Mouse (Mus musculus): ENCODE data around the gene Tmem52. TPM values are rescaled to one million over a fixed set of nuclear protein-coding genes. Genes with fewer than 3 reads are reported as not detected.
A peak's percentile ranks its signal among the peaks of the same experiment; 100 is the strongest.
"Not testable (repeated sequence)": the region's sequence is repeated elsewhere in the genome, so short reads cannot be mapped to it uniquely, and the experiment has no call there.

Tmem52 gene
- polyA plus RNA-seq, 1 experiment from 2014 or later = not detected

GRCm38 (mm10) chr4:155469590-155470262 lies 812 bp downstream of the Tmem52 start:
- H3K4me3 ChIP-seq (replicated peaks; ENCODE audit: low read length) = no peak overlapping the region
- H3K4me1 ChIP-seq (replicated peaks; ENCODE audit: control insufficient read depth, insufficient read depth, low read length) = peaks cover 3% of the 10 kb centered on the region; the same call in 1 of the 2 replicates
- no peak overlapping the region for H3K4me2 ChIP-seq (ENCODE audit: low read length)
- WGBS = 82% methylated on average over 18 of the region's 18 CpGs
- ATAC-seq = no peak
- H3K27ac ChIP-seq (ENCODE audit: low read length) = no peak overlapping the region
- H3K9ac ChIP-seq (replicated peaks; ENCODE audit: low read depth, low read length) = no peak overlapping the region
- H3K9me3 ChIP-seq (ENCODE audit: control insufficient read depth, low read length) = no peaks in the 10 kb centered on the region
- H3K36me3 ChIP-seq (ENCODE audit: control insufficient read depth, insufficient read depth) = no peaks in the 10 kb centered on the region
- H3K27me3 ChIP-seq (replicated peaks; ENCODE audit: control insufficient read depth, insufficient read depth, low read length) = 0 out of 2 replicates have a peak, but pooled peaks cover 2% of the 10 kb centered on the region

- H3K4me3 ChIP-seq (replicated peaks; ENCODE audit: low read length) = no peak overlapping the region
- WGBS = 87% methylated on average over 16 of the region's 16 CpGs
- H3K27ac ChIP-seq (ENCODE audit: low read length) = no peak overlapping the region
- no peaks in the 10 kb centered on the region for H3K36me3 ChIP-seq (ENCODE audit: control insufficient read depth, insufficient read depth)
- no peak overlapping the region for H3K4me2 ChIP-seq (ENCODE audit: low read length)
- peaks cover 3% of the 10 kb centered on the region; the same call in 1 of the 2 replicates for H3K4me1 ChIP-seq (replicated peaks; ENCODE audit: control insufficient read depth, insufficient read depth, low read length)
- H3K27me3 ChIP-seq (replicated peaks; ENCODE audit: control insufficient read depth, insufficient read depth, low read length) = 0 out of 2 replicates have a peak, but pooled peaks cover 2% of the 10 kb centered on the region
- no peaks in the 10 kb centered on the region for H3K9me3 ChIP-seq (ENCODE audit: control insufficient read depth, low read length)
- ATAC-seq = no peak
- no peak overlapping the region for H3K9ac ChIP-seq (replicated peaks; ENCODE audit: low read depth, low read length)
Observed at GRCm38 (mm10) chr4:155470263-155470953, 1.5 kb downstream of the Tmem52 start.

DNA sequence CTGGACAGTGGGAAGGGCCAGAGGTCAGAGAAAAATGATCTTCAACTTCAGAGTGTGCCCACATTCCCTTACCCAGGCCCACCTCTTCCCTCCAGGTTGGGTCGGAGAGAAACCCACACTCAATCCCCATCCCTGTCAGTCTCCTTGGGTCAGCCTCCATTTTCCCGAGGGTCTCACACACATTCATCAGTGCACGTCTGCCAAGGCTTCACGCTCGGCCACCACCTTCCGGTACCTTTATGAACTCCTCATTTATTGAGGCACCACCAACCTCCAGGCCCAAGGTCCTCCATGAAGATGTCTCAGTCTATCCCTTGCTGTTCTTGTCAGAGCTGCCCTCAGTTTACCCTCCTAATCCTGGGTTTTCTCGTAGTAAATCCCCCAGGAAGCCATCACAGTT lies 2.1 kb downstream of the Tmem52 start:
- no peak for ATAC-seq
- Histone ChIP-seq H3K27me3 (replicated peaks; ENCODE audit: control insufficient read depth, insufficient read depth, low read length) (0 out of 2 replicates have a peak, but pooled peaks cover 2% of the 10 kb centered on the region), H3K4me1 (replicated peaks; ENCODE audit: control insufficient read depth, insufficient read depth, low read length) (peaks cover 3% of the 10 kb centered on the region; the same call in 1 of the 2 replicates), H3K9me3 (ENCODE audit: control insufficient read depth, low read length) (no peaks in the 10 kb centered on the region), H3K27ac (ENCODE audit: low read length) (no peak overlapping the region), H3K36me3 (ENCODE audit: control insufficient read depth, insufficient read depth) (no peaks in the 10 kb centered on the region), H3K9ac (replicated peaks; ENCODE audit: low read depth, low read length) (no peak overlapping the region), H3K4me3 (replicated peaks; ENCODE audit: low read length) (no peak overlapping the region), H3K4me2 (ENCODE audit: low read length) (no peak overlapping the region)
- WGBS = 89% methylated on average over 7 of the region's 7 CpGs

DNA sequence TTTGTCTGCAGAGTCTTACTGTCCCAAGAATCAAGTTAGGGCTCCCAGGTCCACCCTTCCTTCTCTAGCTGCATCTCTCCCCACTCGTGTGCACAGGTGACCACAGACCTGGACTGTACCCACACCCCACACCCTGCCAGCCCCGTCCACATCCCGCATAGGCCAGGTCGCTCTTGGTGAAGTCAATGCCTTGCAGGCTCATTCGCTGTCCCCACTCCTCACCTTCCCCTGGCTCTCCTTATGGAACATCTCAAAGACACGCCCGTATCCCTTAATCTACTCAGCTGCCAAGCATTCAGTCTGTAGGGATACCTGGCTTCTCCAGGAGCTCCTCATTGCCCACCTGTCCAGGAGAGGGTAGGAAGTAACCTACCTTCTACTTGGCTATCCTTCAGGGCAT lies 2.5 kb downstream of the Tmem52 start:
- Histone ChIP-seq H3K4me2 (ENCODE audit: low read length) (no peak overlapping the region), H3K9me3 (ENCODE audit: control insufficient read depth, low read length) (no peaks in the 10 kb centered on the region), H3K4me3 (replicated peaks; ENCODE audit: low read length) (no peak overlapping the region), H3K9ac (replicated peaks; ENCODE audit: low read depth, low read length) (no peak overlapping the region), H3K4me1 (replicated peaks; ENCODE audit: control insufficient read depth, insufficient read depth, low read length) (peaks cover 3% of the 10 kb centered on the region; the same call in 1 of the 2 replicates), H3K36me3 (ENCODE audit: control insufficient read depth, insufficient read depth) (no peaks in the 10 kb centered on the region), H3K27me3 (replicated peaks; ENCODE audit: control insufficient read depth, insufficient read depth, low read length) (0 out of 2 replicates have a peak, but pooled peaks cover 2% of the 10 kb centered on the region), H3K27ac (ENCODE audit: low read length) (no peak overlapping the region)
- ATAC-seq = no peak
- 94% methylated on average over 7 of the region's 7 CpGs for WGBS

- ATAC-seq = no peak
- H3K4me3 ChIP-seq (replicated peaks; ENCODE audit: low read length) = no peak overlapping the region
- H3K9me3 ChIP-seq (ENCODE audit: control insufficient read depth, low read length) = no peaks in the 10 kb centered on the region
- no peak overlapping the region for H3K27ac ChIP-seq (ENCODE audit: low read length)
- 0 out of 2 replicates have a peak, but pooled peaks cover 2% of the 10 kb centered on the region for H3K27me3 ChIP-seq (replicated peaks; ENCODE audit: control insufficient read depth, insufficient read depth, low read length)
- H3K4me1 ChIP-seq (replicated peaks; ENCODE audit: control insufficient read depth, insufficient read depth, low read length) = peaks cover 3% of the 10 kb centered on the region; the same call in 1 of the 2 replicates
- H3K4me2 ChIP-seq (ENCODE audit: low read length) = no peak overlapping the region
- WGBS = 72% methylated on average over 3 of the region's 3 CpGs
- no peak overlapping the region for H3K9ac ChIP-seq (replicated peaks; ENCODE audit: low read depth, low read length)
- no peaks in the 10 kb centered on the region for H3K36me3 ChIP-seq (ENCODE audit: control insufficient read depth, insufficient read depth)
Observed at GRCm38 (mm10) chr4:155472716-155473290, 3.9 kb downstream of the Tmem52 start.

- Histone ChIP-seq H3K4me2 (ENCODE audit: low read length) (no peak overlapping the region), H3K27me3 (replicated peaks; ENCODE audit: control insufficient read depth, insufficient read depth, low read length) (0 out of 2 replicates have a peak, but pooled peaks cover 2% of the 10 kb centered on the region), H3K9me3 (ENCODE audit: control insufficient read depth, low read length) (no peaks in the 10 kb centered on the region), H3K4me1 (replicated peaks; ENCODE audit: control insufficient read depth, insufficient read depth, low read length) (peaks cover 3% of the 10 kb centered on the region; the same call in 1 of the 2 replicates), H3K4me3 (replicated peaks; ENCODE audit: low read length) (no peak overlapping the region), H3K36me3 (ENCODE audit: control insufficient read depth, insufficient read depth) (no peaks in the 10 kb centered on the region), H3K9ac (replicated peaks; ENCODE audit: low read depth, low read length) (no peak overlapping the region), H3K27ac (ENCODE audit: low read length) (no peak overlapping the region)
- WGBS = 43% methylated on average over 5 of the region's 5 CpGs
- ATAC-seq = no peak
Observed at GRCm38 (mm10) chr4:155473319-155473718, 4.4 kb downstream of the Tmem52 start.

DNA sequence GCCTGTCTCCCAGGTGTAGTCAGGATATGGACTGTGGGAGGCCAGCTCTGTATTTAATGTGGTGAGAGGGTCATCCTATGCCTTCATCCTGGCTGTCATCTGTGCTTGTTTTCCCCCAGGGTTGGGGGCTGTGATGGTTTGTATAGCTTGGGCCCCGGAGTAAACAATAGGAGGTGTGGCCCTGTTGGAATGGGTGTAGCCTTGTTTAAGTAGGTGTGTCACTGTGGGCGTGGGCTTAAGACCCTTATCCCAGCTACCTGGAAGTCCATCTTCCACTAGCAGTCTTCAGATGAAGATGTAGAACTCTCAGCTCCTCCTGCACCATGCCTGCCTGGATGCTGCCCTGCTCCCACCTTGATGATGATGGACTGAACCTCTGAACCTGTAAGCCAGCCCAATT lies 4.9 kb downstream of the Tmem52 start:
- not testable (repeated sequence) for H3K4me2 ChIP-seq (ENCODE audit: low read length); H3K4me1 ChIP-seq (replicated peaks; ENCODE audit: control insufficient read depth, insufficient read depth, low read length); H3K4me3 ChIP-seq (replicated peaks; ENCODE audit: low read length); H3K9ac ChIP-seq (replicated peaks; ENCODE audit: low read depth, low read length); H3K9me3 ChIP-seq (ENCODE audit: control insufficient read depth, low read length); ATAC-seq; H3K27ac ChIP-seq (ENCODE audit: low read length); H3K27me3 ChIP-seq (replicated peaks; ENCODE audit: control insufficient read depth, insufficient read depth, low read length); H3K36me3 ChIP-seq (ENCODE audit: control insufficient read depth, insufficient read depth)
- WGBS = 64% methylated on average over 2 of the region's 2 CpGs

DNA sequence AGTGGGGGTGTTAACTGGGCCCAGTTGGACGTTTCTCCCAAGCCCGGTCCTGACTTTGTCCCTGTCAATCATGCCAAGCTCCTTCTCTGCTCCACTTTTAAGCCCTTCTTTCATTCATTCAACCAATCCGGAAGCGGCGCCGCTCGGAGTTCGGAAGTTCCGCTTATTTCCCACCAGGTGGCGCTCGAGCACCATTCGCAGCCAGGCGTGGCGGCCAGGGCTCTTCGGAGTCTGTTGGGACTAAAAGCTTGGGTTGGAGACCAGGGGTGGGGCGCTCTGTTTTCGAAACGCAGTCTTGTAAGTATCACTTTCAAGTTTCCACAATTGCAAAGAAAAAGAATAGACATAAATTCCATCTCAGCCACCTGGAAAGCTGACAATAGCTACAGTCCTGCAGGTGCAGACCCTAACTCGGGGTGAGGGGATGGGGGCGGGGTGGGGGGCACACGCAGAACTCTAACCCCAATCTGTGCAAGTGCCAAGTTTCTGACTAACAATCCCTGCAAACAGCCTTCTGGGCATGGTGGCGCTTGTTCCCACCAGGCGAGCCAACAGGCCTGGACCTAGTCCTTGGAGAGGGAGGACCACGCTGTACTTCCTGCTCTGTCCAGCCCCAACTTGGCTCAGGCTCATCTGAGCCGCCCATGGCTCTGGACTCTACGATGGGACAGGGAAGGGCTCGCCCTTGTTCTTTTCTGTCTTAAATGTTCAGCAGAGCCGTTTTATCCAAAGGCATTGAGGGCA lies 12.6 kb downstream of the Tmem52 start:
- no peak overlapping the region for H3K9ac ChIP-seq (replicated peaks; ENCODE audit: low read depth, low read length)
- H3K4me3 ChIP-seq (replicated peaks; ENCODE audit: low read length) = no peak overlapping the region
- H3K9me3 ChIP-seq (ENCODE audit: control insufficient read depth, low read length) = no peaks in the 10 kb centered on the region
- peak overlapping the region; percentile 4; the same call in 1 of the 2 replicates for H3K4me2 ChIP-seq (ENCODE audit: low read length)
- ATAC-seq = peak; percentile 75; the same call in 1 of the 2 replicates
- no peaks in the 10 kb centered on the region for H3K36me3 ChIP-seq (ENCODE audit: control insufficient read depth, insufficient read depth)
- H3K27me3 ChIP-seq (replicated peaks; ENCODE audit: control insufficient read depth, insufficient read depth, low read length) = no peaks in the 10 kb centered on the region
- H3K27ac ChIP-seq (ENCODE audit: low read length) = no peak overlapping the region
- 22% methylated on average over 28 of the region's 28 CpGs for WGBS
- no peaks in the 10 kb centered on the region for H3K4me1 ChIP-seq (replicated peaks; ENCODE audit: control insufficient read depth, insufficient read depth, low read length)

GRCm38 (mm10) chr4:155482125-155482480 lies 13.2 kb downstream of the Tmem52 start:
- Histone ChIP-seq H3K4me1 (replicated peaks; ENCODE audit: control insufficient read depth, insufficient read depth, low read length) (no peaks in the 10 kb centered on the region), H3K27me3 (replicated peaks; ENCODE audit: control insufficient read depth, insufficient read depth, low read length) (no peaks in the 10 kb centered on the region), H3K9ac (replicated peaks; ENCODE audit: low read depth, low read length) (no peak overlapping the region), H3K9me3 (ENCODE audit: control insufficient read depth, low read length) (no peaks in the 10 kb centered on the region), H3K4me2 (ENCODE audit: low read length) (no peak overlapping the region), H3K36me3 (ENCODE audit: control insufficient read depth, insufficient read depth) (no peaks in the 10 kb centered on the region), H3K27ac (ENCODE audit: low read length) (no peak overlapping the region), H3K4me3 (replicated peaks; ENCODE audit: low read length) (no peak overlapping the region)
- 93% methylated on average over 6 of the region's 6 CpGs for WGBS
- 0 out of 2 replicates have a peak, but pooled peaks have one; percentile 8 for ATAC-seq

Measured in forebrain, embryonic 16.5 days (tissue).